Mouse (Mus musculus) heart, postnatal 0 days (tissue): ENCODE data around the gene Casc3. TPM values are rescaled to one million over a fixed set of nuclear protein-coding genes. Genes with fewer than 3 reads are reported as not detected.

Source experiments
- ATAC-seq: fragments of 200-750 bp; cut with Nextera tagmentation; 2 replicates; pipeline ENCODE4 v1.8.0; 2017; ENCODE audit warnings: low read depth, moderate number of reproducible peaks, moderate library complexity; ENCODE audit not compliant: insufficient read depth
- DNase-seq: peaks from one replicate; pipeline ENCODE4 v3.0.0-alpha.2; 2016; ENCODE audit warnings: low spot score
- H3K27ac ChIP-seq: fragments of 300-500 bp; sonication (generic); 2 replicates; pipeline ENCODE4 v1.5.1; 2014; ENCODE audit warnings: low read depth, mild to moderate bottlenecking
- H3K27me3 ChIP-seq: fragments of 300-500 bp; sonication (generic); 2 replicates; pipeline ENCODE4 v1.6.1; 2014; ENCODE audit warnings: low read length, mixed read lengths; ENCODE audit not compliant: control insufficient read depth, insufficient read depth
- H3K36me3 ChIP-seq: fragments of 300-500 bp; sonication (generic); replicated peaks from 2 replicates; pipeline ENCODE4 v1.6.1; 2014; ENCODE audit warnings: low read length, mixed read lengths; ENCODE audit not compliant: control insufficient read depth, insufficient read depth
- H3K4me1 ChIP-seq: fragments of 300-500 bp; sonication (generic); 2 replicates; pipeline ENCODE4 v1.6.1; 2014; ENCODE audit warnings: antibody characterized with exemption; ENCODE audit not compliant: control insufficient read depth, insufficient read depth
- H3K4me2 ChIP-seq: fragments of 300-500 bp; sonication (generic); 2 replicates; pipeline ENCODE4 v1.6.1; 2014; ENCODE audit warnings: low read depth, mild to moderate bottlenecking, low read length, moderate library complexity
- H3K4me3 ChIP-seq: fragments of 300-500 bp; sonication (generic); 2 replicates; pipeline ENCODE4 v1.5.1; 2014; ENCODE audit warnings: low read depth, low read length
- H3K9ac ChIP-seq: fragments of 300-500 bp; sonication (generic); replicated peaks from 2 replicates; pipeline ENCODE4 v1.6.1; 2014; ENCODE audit warnings: low read depth, low read length, mixed read lengths
- H3K9me3 ChIP-seq: fragments of 300-500 bp; sonication (generic); replicated peaks from 2 replicates; pipeline ENCODE4 v1.6.1; 2016; ENCODE audit warnings: low read length; ENCODE audit not compliant: control insufficient read depth
- CTCF ChIP-seq: IDR thresholded peaks from 2 replicates; pipeline ENCODE4 v1.5.1; 2016; ENCODE audit warnings: antibody characterized with exemption, control low read depth, low read depth
- EP300 ChIP-seq: IDR thresholded peaks from 2 replicates; pipeline ENCODE4 v1.6.1; 2016; ENCODE audit warnings: antibody characterized with exemption, low read depth
- WGBS: fragments of 180-500 bp; shearing (Covaris S2); extraction: QIAGEN DNeasy Blood & Tissue Kit; methylation state at CpG from one replicate; pipeline ENCODE4 v1.1.7; 2014; 5-methylcytosine and 5-hydroxymethylcytosine counted together
- polyA plus RNA-seq: library from polyadenylated mRNA; unstranded; fragments of >200 nt; fragmentation: Nextera tagmentation; extraction: Ambion mirVana; gene quantifications from 2 replicates; pipeline ENCODE4 v1.2.1, GENCODE M21; 2015
- total RNA-seq: library from RNA; depleted of rRNA; stranded (reverse); fragments of >200 nt; gene quantifications from 2 replicates; pipeline ENCODE4 v1.2.3, GENCODE M21; 2014; ENCODE audit warnings: low replicate concordance

Casc3 gene
- total and polyA plus RNA-seq, 2 experiments from 2014 or later, result 6.8 to 11.9 TPM

DNA sequence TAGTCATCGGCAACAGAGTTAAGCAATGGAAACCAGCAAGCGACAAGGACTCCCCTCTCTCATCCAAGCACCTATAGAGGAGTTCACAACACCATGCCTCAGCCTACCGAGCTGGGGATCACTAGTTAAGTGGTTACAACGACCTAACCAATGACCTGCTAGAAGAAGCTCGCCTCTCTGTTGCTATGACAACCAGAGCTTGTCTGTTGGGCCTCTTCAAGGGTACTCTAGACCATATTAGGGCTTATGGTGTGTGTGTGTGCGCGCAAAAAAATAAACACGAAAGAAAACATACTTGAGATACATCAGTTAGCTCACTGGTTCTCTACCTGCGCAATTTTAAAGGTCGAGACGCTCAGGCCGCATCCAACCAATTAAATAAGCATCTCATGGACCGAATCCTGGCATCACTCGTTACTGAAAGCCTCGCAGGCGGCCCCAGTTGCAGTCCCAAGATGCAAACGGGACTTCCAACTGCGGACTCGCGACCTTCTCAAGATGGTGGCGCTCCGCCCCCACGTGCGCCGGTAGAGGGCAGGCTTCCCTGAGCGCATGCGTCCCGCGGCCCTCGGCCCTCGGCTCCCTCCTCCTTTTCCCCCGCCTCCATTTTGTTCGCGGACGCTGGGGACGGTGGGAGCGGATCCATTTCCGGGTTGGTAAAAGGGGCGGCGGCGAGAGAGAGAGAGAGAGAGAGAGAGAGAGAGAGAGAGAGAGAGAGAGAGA, 58.5 kb downstream of the Casc3 start, which contains the start of gene Wipf2:
Wipf2 (plus strand) TSS at position 611 of the 723 bp plus-strand sequence.
- peak; percentile 93 for ATAC-seq
- TF ChIP-seq CTCF, result peak; percentile 73
- TF ChIP-seq EP300, result peak; percentile 41; the same call in 1 of the 2 replicates

DNA sequence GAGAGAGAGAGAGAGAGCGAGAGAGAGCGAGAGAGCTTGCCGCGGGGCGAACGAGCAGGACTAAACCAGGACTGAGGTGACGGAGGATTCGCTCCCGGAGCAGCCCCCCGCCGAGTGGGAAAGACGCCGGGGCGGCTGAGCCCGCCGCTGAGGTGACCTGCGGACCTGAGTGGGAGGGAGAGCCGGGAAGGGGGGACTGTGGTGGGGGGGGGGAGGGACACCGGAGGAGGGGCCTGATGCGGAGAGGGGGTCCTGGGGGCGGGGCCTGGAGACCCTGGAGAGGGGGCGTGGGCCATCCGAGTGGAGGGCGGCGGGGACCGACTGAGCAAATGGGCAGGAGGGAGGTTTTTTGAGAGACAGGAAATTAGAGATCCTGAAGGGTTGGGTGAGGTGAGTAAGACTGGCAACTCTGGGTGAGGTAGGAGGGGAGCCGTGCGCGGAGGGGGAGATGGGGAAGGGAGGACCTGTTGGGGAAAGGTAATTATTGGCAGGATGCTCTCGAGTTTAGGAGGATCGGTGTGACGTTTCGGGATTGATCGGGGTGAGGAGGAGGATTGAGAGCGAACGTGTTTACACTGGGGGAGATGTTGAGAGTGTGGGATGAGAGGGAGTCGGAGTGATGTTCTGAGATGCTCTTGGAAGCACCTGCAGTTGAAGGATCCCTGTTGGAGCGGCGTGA, 59.2 kb downstream of the Casc3 start:
- under 1% methylated on average over 39 of the region's 39 CpGs for WGBS

More for the DNA sequence above, 58.5 kb downstream of the Casc3 start, which contains the start of gene Wipf2:
- 7% methylated on average over 40 of the region's 41 CpGs for WGBS
- peak; percentile 96 for DNase-seq
- Histone ChIP-seq H3K36me3 (peaks cover 13% of the 10 kb centered on the region), H3K9ac (peak within 1 kb of the TSS; percentile 84), H3K4me1 (0 out of 2 replicates have a peak, but pooled peaks cover 8% of the 10 kb centered on the region), H3K4me3 (peak within 1 kb of the TSS; percentile 84), H3K9me3 (no peaks in the 10 kb centered on the region), H3K27me3 (no peaks in the 10 kb centered on the region), H3K27ac (peak within 1 kb of the TSS; percentile 79), H3K4me2 (peak within 1 kb of the TSS; percentile 66)

GRCm38 (mm10) chr11:98867293-98867692, 62.6 kb downstream of the Casc3 start:
- ATAC-seq, result no peak
- WGBS, result 77% methylated on average over 12 of the region's 12 CpGs
- Histone ChIP-seq H3K36me3 (peaks cover 31% of the 10 kb centered on the region), H3K27me3 (no peaks in the 10 kb centered on the region), H3K4me2 (no peak overlapping the region), H3K27ac (no peak overlapping the region), H3K4me1 (peaks cover 25% of the 10 kb centered on the region), H3K4me3 (no peak overlapping the region), H3K9ac (no peak overlapping the region), H3K9me3 (no peaks in the 10 kb centered on the region)
- no peak for DNase-seq
- no peak for TF ChIP-seq EP300
- no peak for TF ChIP-seq CTCF

More for the DNA sequence above, 59.2 kb downstream of the Casc3 start:
- ATAC-seq (peak; percentile 76), DNase-seq (peak; percentile 51)
- 0 out of 2 replicates have a peak, but pooled peaks cover 8% of the 10 kb centered on the region for H3K4me1 ChIP-seq
- peak overlapping the region; percentile 84 for H3K4me3 ChIP-seq
- TF ChIP-seq CTCF (no peak), EP300 (0 out of 2 replicates have a peak, but pooled peaks have one; percentile 4)
- H3K27ac ChIP-seq, result peak overlapping the region; percentile 79
- H3K9me3 ChIP-seq, result no peaks in the 10 kb centered on the region
- peaks cover 20% of the 10 kb centered on the region for H3K36me3 ChIP-seq
- peak overlapping the region; percentile 84 for H3K9ac ChIP-seq
- peak overlapping the region; percentile 66 for H3K4me2 ChIP-seq
- H3K27me3 ChIP-seq, result no peaks in the 10 kb centered on the region

DNA sequence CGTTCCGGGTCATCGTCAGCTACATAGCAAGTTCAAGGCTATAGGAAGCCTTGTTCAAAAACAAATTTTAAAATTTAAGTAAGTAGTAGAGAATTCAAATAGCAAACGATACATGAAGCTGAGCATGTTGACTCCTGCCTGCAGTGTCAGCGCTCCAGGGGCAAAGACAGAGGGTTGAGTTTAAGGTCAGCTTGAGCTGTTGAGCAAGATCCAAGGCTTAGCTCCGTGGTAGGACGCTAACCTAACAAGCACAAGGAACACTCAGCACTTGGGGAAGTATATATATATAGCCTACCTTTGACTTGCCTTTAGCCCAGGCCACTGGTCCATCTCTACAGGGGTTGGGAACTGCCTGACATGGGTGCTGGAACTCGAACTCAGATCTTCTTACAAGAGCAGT, 65.2 kb downstream of the Casc3 start:
- Histone ChIP-seq H3K4me1 (peaks cover 17% of the 10 kb centered on the region), H3K36me3 (peaks cover 31% of the 10 kb centered on the region), H3K27me3 (no peaks in the 10 kb centered on the region), H3K27ac (no peak overlapping the region), H3K4me2 (no peak overlapping the region), H3K4me3 (no peak overlapping the region), H3K9me3 (no peaks in the 10 kb centered on the region), H3K9ac (no peak overlapping the region)
- no peak for DNase-seq
- TF ChIP-seq CTCF (no peak), EP300 (no peak)
- ATAC-seq, result no peak
- 92% methylated on average over 8 of the region's 8 CpGs for WGBS

GRCm38 (mm10) chr11:98870791-98871190, 66.1 kb downstream of the Casc3 start:
- H3K4me2 ChIP-seq, result no peak overlapping the region
- H3K9me3 ChIP-seq, result no peaks in the 10 kb centered on the region
- 75% methylated on average over 5 of the region's 5 CpGs for WGBS
- DNase-seq (no peak), ATAC-seq (no peak)
- H3K9ac ChIP-seq, result no peak overlapping the region
- peaks cover 31% of the 10 kb centered on the region for H3K36me3 ChIP-seq
- TF ChIP-seq EP300 (no peak), CTCF (no peak)
- no peaks in the 10 kb centered on the region for H3K27me3 ChIP-seq
- peaks cover 17% of the 10 kb centered on the region for H3K4me1 ChIP-seq
- H3K27ac ChIP-seq, result peak overlapping the region; percentile 75; the same call in 1 of the 2 replicates
- H3K4me3 ChIP-seq, result no peak overlapping the region
